Mouse (Mus musculus) liver, postnatal 0 days (tissue): ENCODE results near the gene Trim46. TPM values are rescaled to one million over a fixed set of nuclear protein-coding genes. Genes with fewer than 3 reads are reported as not detected.

ENCODE experiments used
- ATAC-seq: fragments of 200-750 bp; cut with Nextera tagmentation; 2 replicates; pipeline ENCODE4 v1.8.0; 2017; ENCODE audit warnings: mild to moderate bottlenecking, moderate library complexity
- DNase-seq: peaks from one replicate; pipeline ENCODE4 v3.0.0-alpha.2; 2016
- H3K27ac ChIP-seq: fragments of 300-500 bp; sonication (generic); 2 replicates; pipeline ENCODE4 v1.5.1; 2014; ENCODE audit warnings: antibody characterized with exemption, moderate library complexity, mild to moderate bottlenecking, low read depth
- H3K27me3 ChIP-seq: fragments of 300-500 bp; sonication (generic); 2 replicates; pipeline ENCODE4 v1.6.1; 2014; ENCODE audit warnings: low read length, control low read depth, mixed read lengths; ENCODE audit not compliant: insufficient read depth
- H3K36me3 ChIP-seq: fragments of 300-500 bp; sonication (generic); replicated peaks from 2 replicates; pipeline ENCODE4 v1.6.1; 2014; ENCODE audit warnings: mild to moderate bottlenecking, control low read depth, low read length, moderate library complexity, mixed read lengths; ENCODE audit not compliant: insufficient read depth
- H3K4me1 ChIP-seq: fragments of 300-500 bp; sonication (generic); 2 replicates; pipeline ENCODE4 v1.6.1; 2014; ENCODE audit warnings: antibody characterized with exemption, mild to moderate bottlenecking, control low read depth; ENCODE audit not compliant: insufficient read depth
- H3K4me2 ChIP-seq: fragments of 300-500 bp; sonication (generic); 2 replicates; pipeline ENCODE4 v1.6.1; 2014; ENCODE audit warnings: low read depth, mild to moderate bottlenecking, low read length, moderate library complexity, mixed read lengths
- H3K4me3 ChIP-seq: fragments of 300-500 bp; sonication (generic); 2 replicates; pipeline ENCODE4 v1.5.1; 2014; ENCODE audit warnings: low read depth, low read length
- H3K9ac ChIP-seq: fragments of 300-500 bp; sonication (generic); replicated peaks from 2 replicates; pipeline ENCODE4 v1.6.1; 2014; ENCODE audit warnings: mild to moderate bottlenecking, moderate library complexity
- H3K9me3 ChIP-seq: fragments of 300-500 bp; sonication (generic); 2 replicates; pipeline ENCODE4 v1.6.1; 2016; ENCODE audit warnings: mild to moderate bottlenecking, control low read depth, low read length, mixed read lengths
- CTCF ChIP-seq: sonication (generic); IDR thresholded peaks from 2 replicates; pipeline ENCODE4 v1.5.1; 2016; ENCODE audit warnings: antibody characterized with exemption, low read depth
- EP300 ChIP-seq: IDR thresholded peaks from 2 replicates; pipeline ENCODE4 v1.6.1; 2016; ENCODE audit warnings: antibody characterized with exemption, low read depth, mild to moderate bottlenecking
- WGBS: fragments of 180-500 bp; shearing (Covaris S2); extraction: QIAGEN DNeasy Blood & Tissue Kit; methylation state at CpG from one replicate; pipeline ENCODE4 v1.1.7; 2014; ENCODE audit not compliant: insufficient replicate concordance; 5-methylcytosine and 5-hydroxymethylcytosine counted together
- polyA plus RNA-seq: library from polyadenylated mRNA; unstranded; fragments of >200 nt; fragmentation: Nextera tagmentation; extraction: Ambion mirVana; gene quantifications from 2 replicates; pipeline ENCODE4 v1.2.1, GENCODE M21; 2015

The Trim46 gene
- 0.06 and 0.21 TPM in 2 replicates for polyA plus RNA-seq

- 1% methylated on average over 40 of the region's 42 CpGs for WGBS
- peak; percentile 57 for ATAC-seq
- peak; percentile 89 for DNase-seq
Observed at GRCm38 (mm10) chr3:89246261-89247100, at the start of gene Trim46. Gene Trim46 (minus strand): TSS chr3:89246309.

DNA sequence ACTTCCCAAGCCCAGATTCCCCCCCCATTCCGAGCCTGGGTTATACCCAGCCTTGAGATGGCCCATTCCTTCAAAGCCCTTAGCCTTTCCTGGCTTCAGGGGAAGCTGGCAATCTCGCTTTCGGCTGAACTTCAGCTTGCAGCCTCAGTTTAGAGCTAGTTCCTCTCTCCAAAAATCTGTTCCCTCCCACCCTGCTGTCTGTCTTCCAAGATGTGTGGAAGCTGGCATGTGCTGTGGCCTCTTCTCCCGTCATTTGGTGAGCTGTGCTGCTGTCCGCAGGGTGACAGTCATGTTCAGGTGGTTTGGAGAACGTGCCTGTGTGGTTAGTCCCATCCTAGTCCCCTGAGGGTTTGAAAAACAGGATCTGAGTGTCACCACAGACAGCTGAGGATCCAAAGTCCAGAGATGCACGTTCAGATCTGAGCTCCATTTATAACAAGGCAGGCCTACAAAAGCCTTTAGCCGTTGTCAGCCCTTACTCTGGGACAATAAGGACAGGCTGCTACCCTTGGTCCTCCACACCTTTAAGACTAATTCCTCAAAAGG lies 49.6 kb upstream of the Trim46 start:
- no peak for TF ChIP-seq CTCF
- no peak for TF ChIP-seq EP300
- no peak for ATAC-seq
- no peak overlapping the region for H3K9ac ChIP-seq

More at GRCm38 (mm10) chr3:89246261-89247100, at the start of gene Trim46:
- Histone ChIP-seq H3K36me3 (peaks cover 5% of the 10 kb centered on the region; the same call in 1 of the 2 replicates), H3K4me2 (peak within 1 kb of the TSS; percentile 89), H3K27ac (peak within 1 kb of the TSS; percentile 64), H3K9ac (peak within 1 kb of the TSS; percentile 70), H3K4me1 (peaks cover 46% of the 10 kb centered on the region), H3K4me3 (peak within 1 kb of the TSS; percentile 65), H3K9me3 (no peaks in the 10 kb centered on the region), H3K27me3 (peaks cover 14% of the 10 kb centered on the region)
- TF ChIP-seq CTCF: peak; percentile 99
- no peak for TF ChIP-seq EP300

DNA sequence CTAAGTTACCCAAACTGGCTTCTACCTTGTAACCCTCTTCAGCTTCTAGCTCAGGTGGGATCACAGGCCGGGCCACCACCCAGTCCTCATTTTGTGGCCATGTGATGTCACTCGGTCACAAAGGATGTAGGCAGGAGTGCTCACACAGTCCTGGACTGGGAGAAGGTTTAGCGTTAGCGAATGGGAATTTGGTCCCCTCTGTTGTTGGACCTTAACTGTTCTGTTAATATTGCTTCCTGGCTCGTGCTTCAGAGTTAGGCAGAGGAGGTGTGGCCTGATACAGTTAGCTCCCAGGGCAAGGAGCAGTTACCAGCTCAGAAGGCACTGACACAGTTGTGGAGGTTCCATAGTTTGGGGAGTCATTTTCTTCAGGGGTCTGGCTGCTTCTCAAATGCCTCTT lies 48.1 kb upstream of the Trim46 start:
- H3K4me3 ChIP-seq: no peak overlapping the region
- DNase-seq (no peak), ATAC-seq (peak; percentile 22; the same call in 1 of the 2 replicates)
- 62% methylated on average over 5 of the region's 5 CpGs for WGBS
- H3K4me2 ChIP-seq: no peak overlapping the region
- H3K9ac ChIP-seq: no peak overlapping the region
- H3K27me3 ChIP-seq: no peaks in the 10 kb centered on the region
- TF ChIP-seq CTCF (no peak), EP300 (no peak)
- H3K36me3 ChIP-seq: no peaks in the 10 kb centered on the region
- peaks cover 13% of the 10 kb centered on the region; the same call in 1 of the 2 replicates for H3K4me1 ChIP-seq
- H3K9me3 ChIP-seq: no peaks in the 10 kb centered on the region
- H3K27ac ChIP-seq: peak overlapping the region; percentile 93

More for the DNA sequence above, 49.6 kb upstream of the Trim46 start:
- no peak for DNase-seq
- Histone ChIP-seq H3K4me3 (no peak overlapping the region), H3K4me1 (peaks cover 13% of the 10 kb centered on the region; the same call in 1 of the 2 replicates), H3K27me3 (0 out of 2 replicates have a peak, but pooled peaks cover 3% of the 10 kb centered on the region), H3K27ac (peak overlapping the region; percentile 46; the same call in 1 of the 2 replicates), H3K9me3 (no peaks in the 10 kb centered on the region), H3K4me2 (no peak overlapping the region), H3K36me3 (no peaks in the 10 kb centered on the region)
- 47% methylated on average over 8 of the region's 8 CpGs for WGBS

GRCm38 (mm10) chr3:89293247-89293918 lies 47.3 kb upstream of the Trim46 start:
- Histone ChIP-seq H3K9ac (no peak overlapping the region; the same call in 1 of the 2 replicates), H3K27ac (peak overlapping the region; percentile 93), H3K27me3 (no peaks in the 10 kb centered on the region), H3K4me3 (no peak overlapping the region), H3K4me1 (peaks cover 12% of the 10 kb centered on the region; the same call in 1 of the 2 replicates), H3K36me3 (no peaks in the 10 kb centered on the region), H3K9me3 (no peaks in the 10 kb centered on the region), H3K4me2 (no peak overlapping the region)
- DNase-seq (peak; percentile 71), ATAC-seq (peak; percentile 96)
- peak; percentile 62 for TF ChIP-seq EP300
- TF ChIP-seq CTCF: no peak
- WGBS: 58% methylated on average over 11 of the region's 11 CpGs

GRCm38 (mm10) chr3:89292303-89292702 lies 46.2 kb upstream of the Trim46 start:
- H3K4me3 ChIP-seq: no peak overlapping the region
- WGBS: 72% methylated on average over 5 of the region's 5 CpGs
- DNase-seq: no peak
- H3K27me3 ChIP-seq: no peaks in the 10 kb centered on the region
- H3K9ac ChIP-seq: no peak overlapping the region
- ATAC-seq: no peak
- peak overlapping the region; percentile 93 for H3K27ac ChIP-seq
- no peaks in the 10 kb centered on the region for H3K36me3 ChIP-seq
- TF ChIP-seq EP300 (no peak), CTCF (no peak)
- H3K9me3 ChIP-seq: no peaks in the 10 kb centered on the region
- peaks cover 10% of the 10 kb centered on the region; the same call in 1 of the 2 replicates for H3K4me1 ChIP-seq
- H3K4me2 ChIP-seq: no peak overlapping the region

- H3K4me3 ChIP-seq: no peak overlapping the region
- TF ChIP-seq CTCF (no peak), EP300 (no peak)
- H3K9ac ChIP-seq: no peak overlapping the region
- no peak overlapping the region for H3K4me2 ChIP-seq
- H3K27ac ChIP-seq: peak overlapping the region; percentile 93; the same call in 1 of the 2 replicates
- H3K9me3 ChIP-seq: no peaks in the 10 kb centered on the region
- H3K36me3 ChIP-seq: no peaks in the 10 kb centered on the region
- ATAC-seq (no peak), DNase-seq (no peak)
- no peaks in the 10 kb centered on the region for H3K27me3 ChIP-seq
- WGBS: 38% methylated on average over 10 of the region's 10 CpGs
- peaks cover 10% of the 10 kb centered on the region; the same call in 1 of the 2 replicates for H3K4me1 ChIP-seq
Observed at GRCm38 (mm10) chr3:89291874-89292273, 45.8 kb upstream of the Trim46 start.
